Mouse (Mus musculus) MEL (cell line): ENCODE measurements around the gene Itprip. TPM values are rescaled to one million over a fixed set of nuclear protein-coding genes. Genes with fewer than 3 reads are reported as not detected.

Experiments used
- DNase-seq: peaks from one replicate; pipeline ENCODE4 v3.0.0; 2011; ENCODE audit warnings: low read depth, low spot score
- H3K27ac ChIP-seq: 2 replicates; pipeline ENCODE4 v1.5.1; 2012; ENCODE audit warnings: low read depth, mild to moderate bottlenecking, control low read depth, low read length, moderate library complexity; ENCODE audit not compliant: control insufficient read depth
- H3K27me3 ChIP-seq, 2 experiments: fragments of 150-350 bp in 1 of 2; sonication (generic) in 1 of 2; 2 replicates each; pipeline ENCODE4 v1.6.1; 2012; ENCODE audit warnings: low read length in 2 of 2, mild to moderate bottlenecking in 2 of 2, improper control_type of control experiment in 1 of 2, moderate library complexity in 1 of 2; ENCODE audit not compliant: insufficient read depth in 2 of 2, control insufficient read depth in 1 of 2
- H3K36me3 ChIP-seq, 2 experiments: 2 replicates each; pipeline ENCODE4 v1.6.1; 2012 to 2014; ENCODE audit warnings: low read length in 2 of 2, improper control_type of control experiment in 1 of 2, inconsistent platforms in 1 of 2, mild to moderate bottlenecking in 1 of 2; ENCODE audit not compliant: insufficient read depth in 2 of 2, control insufficient read depth in 1 of 2
- H3K4me1 ChIP-seq, 2 experiments: fragments of 150-350 bp in 1 of 2; sonication (generic) in 1 of 2; 2 replicates each; pipeline ENCODE4 v1.6.1; 2012; ENCODE audit warnings: low read length in 2 of 2, improper control_type of control experiment in 1 of 2, mild to moderate bottlenecking in 1 of 2; ENCODE audit not compliant: insufficient read depth in 2 of 2, control insufficient read depth in 1 of 2
- H3K4me3 ChIP-seq, 2 experiments: fragments of 150-350 bp in 1 of 2; sonication (generic) in 1 of 2; 2 replicates each; pipeline ENCODE4 v1.5.1; 2012; ENCODE audit warnings: low read depth in 2 of 2, low read length in 2 of 2, mild to moderate bottlenecking in 2 of 2, moderate library complexity in 2 of 2, control low read depth in 1 of 2, improper control_type of control experiment in 1 of 2; ENCODE audit not compliant: control insufficient read depth in 1 of 2, insufficient read depth in 1 of 2
- H3K79me2 ChIP-seq: 2 replicates; pipeline ENCODE4 v1.6.1; 2012; ENCODE audit warnings: mild to moderate bottlenecking, low read length, moderate library complexity; ENCODE audit not compliant: control insufficient read depth, poor library complexity, insufficient read depth
- H3K9ac ChIP-seq: 2 replicates; pipeline ENCODE4 v1.6.1; 2012; ENCODE audit warnings: low read depth, mild to moderate bottlenecking, control low read depth, low read length, moderate library complexity; ENCODE audit not compliant: control insufficient read depth, poor library complexity, severe bottlenecking
- H3K9me3 ChIP-seq: fragments of 150-350 bp; sonication (generic); replicated peaks from 2 replicates; pipeline ENCODE4 v1.6.1; 2012; ENCODE audit warnings: mild to moderate bottlenecking, low read length, improper control_type of control experiment, moderate library complexity; ENCODE audit not compliant: insufficient read depth
- BHLHE40 ChIP-seq: IDR thresholded peaks from 2 replicates; pipeline ENCODE4 v1.6.1; 2012; ENCODE audit warnings: low read depth, mild to moderate bottlenecking, inconsistent platforms, low read length, improper control_type of control experiment, borderline replicate concordance
- CHD1 ChIP-seq: IDR thresholded peaks from 2 replicates; pipeline ENCODE4 v1.6.1; 2012; ENCODE audit warnings: low read depth, mild to moderate bottlenecking, inconsistent platforms, low read length, improper control_type of control experiment
- CHD2 ChIP-seq: IDR thresholded peaks from 2 replicates; pipeline ENCODE4 v1.6.1; 2011; ENCODE audit warnings: low read length, improper control_type of control experiment
- CTCF ChIP-seq, 3 experiments: IDR thresholded peaks in 2 of 3; conservative IDR thresholded peaks in 1 of 3; 2 replicates each; pipeline ENCODE4 v1.5.1; 2011 to 2012; ENCODE audit warnings: low read length in 3 of 3, low read depth in 2 of 3, mild to moderate bottlenecking in 2 of 3, improper control_type of control experiment in 1 of 3, inconsistent platforms in 1 of 3, mixed read lengths in 1 of 3, moderate library complexity in 1 of 3; ENCODE audit not compliant: control insufficient read depth in 1 of 3, insufficient read depth in 1 of 3, poor library complexity in 1 of 3, severe bottlenecking in 1 of 3
- E2F4 ChIP-seq: IDR thresholded peaks from 2 replicates; pipeline ENCODE4 v1.6.1; 2011; ENCODE audit warnings: low read depth, low read length, improper control_type of control experiment, borderline replicate concordance
- ELF1 ChIP-seq: IDR thresholded peaks from 2 replicates; pipeline ENCODE4 v1.6.1; 2014; ENCODE audit warnings: low read depth, mild to moderate bottlenecking, inconsistent platforms, low read length, improper control_type of control experiment, moderate library complexity
- GABPA ChIP-seq: IDR thresholded peaks from 2 replicates; pipeline ENCODE4 v1.6.1; 2012; ENCODE audit warnings: low read depth, mild to moderate bottlenecking, inconsistent platforms, low read length, improper control_type of control experiment, moderate library complexity
- GATA1 ChIP-seq: IDR thresholded peaks from 2 replicates; pipeline ENCODE4 v1.6.1; 2011; ENCODE audit warnings: low read depth, low read length, improper control_type of control experiment
- JUND ChIP-seq: IDR thresholded peaks from 2 replicates; pipeline ENCODE4 v1.6.1; 2011; ENCODE audit warnings: low read depth, mild to moderate bottlenecking, improper control_type of control experiment, low read length
- KAT2A ChIP-seq: conservative IDR thresholded peaks from 2 replicates; pipeline ENCODE4 v1.6.1; 2012; ENCODE audit warnings: low read depth, low read length, improper control_type of control experiment, inconsistent platforms
- MAFK ChIP-seq: IDR thresholded peaks from 2 replicates; pipeline ENCODE4 v1.6.1; 2011; ENCODE audit warnings: low read depth, mild to moderate bottlenecking, low read length, improper control_type of control experiment, borderline replicate concordance
- MAX ChIP-seq: IDR thresholded peaks from 2 replicates; pipeline ENCODE4 v1.6.1; 2011; ENCODE audit warnings: low read length, improper control_type of control experiment
- MAZ ChIP-seq: IDR thresholded peaks from 2 replicates; pipeline ENCODE4 v1.6.1; 2012; ENCODE audit warnings: low read depth, mild to moderate bottlenecking, inconsistent platforms, low read length, improper control_type of control experiment
- MEF2A ChIP-seq: IDR thresholded peaks from 2 replicates; pipeline ENCODE4 v1.6.1; 2014; ENCODE audit warnings: low read depth, mild to moderate bottlenecking, inconsistent platforms, low read length, improper control_type of control experiment; ENCODE audit not compliant: poor library complexity, insufficient replicate concordance, severe bottlenecking; ENCODE audit errors: extremely low read depth
- MYB ChIP-seq: IDR thresholded peaks from 2 replicates; pipeline ENCODE4 v1.6.1; 2011; ENCODE audit warnings: mild to moderate bottlenecking, low read depth, low read length, improper control_type of control experiment
- MYC ChIP-seq: IDR thresholded peaks from 2 replicates; pipeline ENCODE4 v1.6.1; 2011; ENCODE audit warnings: low read depth, mild to moderate bottlenecking, low read length, improper control_type of control experiment, moderate library complexity
- NRF1 ChIP-seq: IDR thresholded peaks from 2 replicates; pipeline ENCODE4 v1.6.1; 2014; ENCODE audit warnings: low read depth, mild to moderate bottlenecking, inconsistent platforms, low read length, improper control_type of control experiment, moderate library complexity; ENCODE audit not compliant: poor library complexity, insufficient read depth, severe bottlenecking
- POLR2A ChIP-seq, 2 experiments: IDR thresholded peaks; 2 replicates each; pipeline ENCODE4 v1.6.1; 2011 to 2012; ENCODE audit warnings: low read length in 2 of 2, mild to moderate bottlenecking in 2 of 2, control low read depth in 1 of 2, improper control_type of control experiment in 1 of 2, low read depth in 1 of 2, moderate library complexity in 1 of 2; ENCODE audit not compliant: control insufficient read depth in 1 of 2, insufficient read depth in 1 of 2, poor library complexity in 1 of 2
- POLR2AphosphoS5 ChIP-seq: IDR thresholded peaks from 2 replicates; pipeline ENCODE4 v1.6.1; 2012; ENCODE audit warnings: low read depth, borderline replicate concordance, mild to moderate bottlenecking, inconsistent platforms, low read length, moderate library complexity, mixed read lengths
- RAD21 ChIP-seq: IDR thresholded peaks from 2 replicates; pipeline ENCODE4 v1.6.1; 2011; ENCODE audit warnings: mild to moderate bottlenecking, low read depth, low read length, improper control_type of control experiment
- RCOR1 ChIP-seq: IDR thresholded peaks from 2 replicates; pipeline ENCODE4 v1.6.1; 2012; ENCODE audit warnings: low read depth, mild to moderate bottlenecking, inconsistent platforms, low read length, improper control_type of control experiment
- SMC3 ChIP-seq: IDR thresholded peaks from 2 replicates; pipeline ENCODE4 v1.6.1; 2011; ENCODE audit warnings: low read depth, low read length, improper control_type of control experiment
- TAL1 ChIP-seq: IDR thresholded peaks from 2 replicates; pipeline ENCODE4 v1.6.1; 2012; ENCODE audit warnings: mild to moderate bottlenecking, inconsistent platforms, low read length, moderate library complexity, mixed read lengths
- TBP ChIP-seq: IDR thresholded peaks from 2 replicates; pipeline ENCODE4 v1.8.0; 2011; ENCODE audit warnings: low read depth, low read length, improper control_type of control experiment
- TCF12 ChIP-seq: IDR thresholded peaks from 2 replicates; pipeline ENCODE4 v1.6.1; 2014; ENCODE audit warnings: low read depth, mild to moderate bottlenecking, inconsistent platforms, low read length, improper control_type of control experiment, moderate library complexity
- ZC3H11A ChIP-seq: IDR thresholded peaks from 2 replicates; pipeline ENCODE4 v1.6.1; 2012; ENCODE audit warnings: low read depth, mild to moderate bottlenecking, inconsistent platforms, low read length, improper control_type of control experiment
- ZKSCAN1 ChIP-seq: IDR thresholded peaks from 2 replicates; pipeline ENCODE4 v1.6.1; 2012; ENCODE audit warnings: low read depth, mild to moderate bottlenecking, inconsistent platforms, low read length, improper control_type of control experiment, moderate library complexity
- polyA plus RNA-seq, 2 experiments: library from polyadenylated mRNA; stranded (reverse) in 1 of 2; unstranded in 1 of 2; fragments of >175 nt in 1 of 2; fragments of >200 nt in 1 of 2; gene quantifications; 2 replicates each; pipeline versions ENCODE4 v1.2.1 to v1.2.4; 2012; ENCODE audit warnings: low replicate concordance in 2 of 2, low read depth in 1 of 2; ENCODE audit not compliant: insufficient read length in 2 of 2, insufficient read depth in 1 of 2, missing spikeins in 1 of 2
- total RNA-seq: library from RNA; depleted of rRNA; stranded (reverse); fragments of 300-350 nt; gene quantifications from 2 replicates; pipeline ENCODE4 v1.2.3, GENCODE M21; 2012

Gene Itprip
- total and polyA plus RNA-seq, 3 experiments, result 26.3 to 26.9 TPM; not detected in 1

DNA sequence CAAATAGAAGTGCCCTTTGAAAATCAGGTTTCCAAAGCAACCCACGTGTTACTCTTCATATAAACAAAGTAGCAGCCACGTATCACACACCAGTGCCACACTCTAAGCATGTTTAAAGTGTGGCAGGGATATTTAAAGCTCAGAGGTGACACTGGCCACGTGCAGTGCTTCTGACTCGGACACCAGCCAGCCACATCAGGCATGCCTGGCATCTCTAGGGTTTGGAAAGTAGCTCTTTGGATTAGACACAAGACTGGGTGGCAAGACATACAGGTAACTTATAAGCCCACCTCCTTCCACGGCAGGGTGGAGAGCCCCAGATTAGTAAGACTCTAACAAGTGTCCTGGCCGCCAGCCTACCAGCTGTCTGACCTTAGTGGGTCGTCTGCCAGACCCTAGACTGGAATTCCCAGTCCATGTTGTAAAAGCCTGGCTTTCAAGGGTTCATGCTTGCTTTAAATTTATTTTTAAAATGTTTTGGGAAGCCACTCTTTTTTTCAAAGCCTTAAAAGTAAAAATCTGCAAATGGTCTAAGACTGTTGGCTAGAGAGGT lies 33.8 kb downstream of the Itprip start:
- Histone ChIP-seq H3K9ac (no peak overlapping the region), H3K9me3 (no peaks in the 10 kb centered on the region), H3K27ac (no peak overlapping the region), H3K36me3 (peaks cover 0 to 2% of the 10 kb centered on the region in 2 experiments; a peak in 1 of 4 replicates), H3K4me3 (no peak overlapping the region), H3K4me1 (0 out of 4 replicates have a peak, but pooled peaks cover 0 to 3% of the 10 kb centered on the region in 2 experiments), H3K79me2 (no peaks in the 10 kb centered on the region), H3K27me3 (no peaks in the 10 kb centered on the region; a peak in 1 of 4 replicates)
- no peak for DNase-seq
- no peak for TF ChIP-seq TBP
- no peak for TF ChIP-seq ZC3H11A
- no peak for TF ChIP-seq JUND
- no peak for TF ChIP-seq RCOR1
- TF ChIP-seq KAT2A, result no peak
- TF ChIP-seq MAZ, result no peak
- TF ChIP-seq MAFK, result no peak
- no peak for TF ChIP-seq SMC3
- no peak for TF ChIP-seq TAL1
- TF ChIP-seq ELF1, result no peak
- no peak for TF ChIP-seq MYB
- TF ChIP-seq POLR2A (IDR thresholded peaks at IDR 0.05; ENCODE audit: control insufficient read depth in 1 of 2, insufficient read depth in 1 of 2, low read depth in 1 of 2, low read length in 2 of 2, poor library complexity in 1 of 2), result no peak
- no peak for TF ChIP-seq CHD2
- TF ChIP-seq RAD21, result no peak
- no peak for TF ChIP-seq ZKSCAN1
- no peak for TF ChIP-seq CTCF (IDR thresholded peaks at IDR 0.05 in 2 of 3, conservative IDR thresholded peaks at IDR 0.05 in 1 of 3; ENCODE audit: control insufficient read depth in 1 of 3, insufficient read depth in 1 of 3, low read depth in 2 of 3, low read length in 3 of 3, poor library complexity in 1 of 3, severe bottlenecking in 1 of 3)
- TF ChIP-seq GABPA, result no peak
- TF ChIP-seq TCF12, result no peak
- TF ChIP-seq GATA1, result no peak
- no peak for TF ChIP-seq MAX

DNA sequence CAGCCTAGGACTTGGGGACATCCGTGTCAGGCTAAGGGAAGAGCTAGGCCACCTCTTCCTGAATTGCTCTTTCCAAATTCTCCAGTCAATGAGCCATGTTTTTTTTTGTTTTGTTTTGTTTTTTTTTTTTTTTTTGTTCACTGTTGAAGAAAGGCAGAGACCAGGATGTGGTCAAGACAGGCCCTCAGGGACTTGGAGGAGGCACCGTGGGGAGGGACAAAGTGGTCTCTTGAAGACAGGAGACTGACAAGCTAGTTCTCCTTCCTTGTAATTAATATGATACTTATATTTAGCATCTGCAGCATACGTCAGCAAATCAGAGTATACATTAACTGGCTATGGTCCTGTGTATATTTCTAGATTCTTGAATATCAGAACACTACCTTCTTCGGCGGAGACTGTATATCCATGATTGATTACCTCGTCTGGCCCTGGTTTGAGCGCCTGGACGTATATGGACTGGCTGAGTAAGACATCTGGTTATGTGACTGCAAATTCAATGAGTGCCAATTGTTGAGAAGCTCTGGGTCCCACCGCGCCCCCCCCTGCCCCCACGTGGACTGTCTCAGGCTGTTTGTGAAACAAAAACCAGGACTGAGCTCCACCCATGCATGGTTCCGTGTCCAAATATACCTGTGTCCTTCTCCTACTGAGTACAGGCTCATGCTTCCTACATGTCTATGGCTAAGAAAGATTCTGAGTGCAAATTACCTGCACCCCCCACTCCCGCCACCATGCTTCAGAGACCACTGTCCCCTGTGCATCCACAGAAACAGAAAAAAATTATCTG lies 34.6 kb downstream of the Itprip start:
- Histone ChIP-seq H3K9me3 (no peaks in the 10 kb centered on the region), H3K36me3 (peaks cover 0 to 2% of the 10 kb centered on the region in 2 experiments; a peak in 1 of 4 replicates), H3K4me1 (0 out of 4 replicates have a peak, but pooled peaks cover 0 to 3% of the 10 kb centered on the region in 2 experiments)
- TF ChIP-seq BHLHE40 (no peak), POLR2AphosphoS5 (no peak), CHD1 (no peak), CTCF (IDR thresholded peaks at IDR 0.05 in 2 of 3, conservative IDR thresholded peaks at IDR 0.05 in 1 of 3; ENCODE audit: control insufficient read depth in 1 of 3, insufficient read depth in 1 of 3, low read depth in 2 of 3, low read length in 3 of 3, poor library complexity in 1 of 3, severe bottlenecking in 1 of 3) (no peak), MYB (no peak), RAD21 (no peak), MEF2A (no peak), MAZ (no peak), NRF1 (no peak), KAT2A (no peak), E2F4 (no peak), ZKSCAN1 (no peak), MYC (no peak), RCOR1 (no peak), TBP (no peak), ELF1 (no peak), CHD2 (no peak)
- TF ChIP-seq, all 39 proteins: peak for 0
- peaks cover 0 to 2% of the 10 kb centered on the region in 2 experiments; a peak in 1 of 4 replicates for H3K27me3 ChIP-seq
- no peak overlapping the region for H3K4me3 ChIP-seq
- H3K9ac ChIP-seq, result no peak overlapping the region
- DNase-seq, result no peak
- H3K27ac ChIP-seq, result no peak overlapping the region
- no peaks in the 10 kb centered on the region for H3K79me2 ChIP-seq
